Mouse (Mus musculus) midbrain, postnatal 0 days (tissue): Measurements from ENCODE around the gene Ddx55. TPM values are rescaled to one million over a fixed set of nuclear protein-coding genes. Genes with fewer than 3 reads are reported as not detected.

Experiments
- ATAC-seq: fragments of 200-750 bp; cut with Nextera tagmentation; 2 replicates; pipeline ENCODE4 v1.8.0; 2017; ENCODE audit warnings: moderate number of reproducible peaks, mild to moderate bottlenecking, moderate TSS enrichment, moderate library complexity; ENCODE audit not compliant: low FRiP score
- DNase-seq: peaks from one replicate; pipeline ENCODE4 v3.0.0-alpha.2; 2015; ENCODE audit warnings: low spot score
- H3K27ac ChIP-seq: fragments of 300-500 bp; sonication (generic); 2 replicates; pipeline ENCODE4 v1.5.1; 2014; ENCODE audit warnings: low read depth, mild to moderate bottlenecking, low read length, mixed read lengths
- H3K27me3 ChIP-seq: fragments of 300-500 bp; sonication (generic); 2 replicates; pipeline ENCODE4 v1.6.1; 2014; ENCODE audit warnings: low read length, control low read depth, mixed read lengths; ENCODE audit not compliant: insufficient read depth
- H3K36me3 ChIP-seq: fragments of 300-500 bp; sonication (generic); 2 replicates; pipeline ENCODE4 v1.6.1; 2014; ENCODE audit warnings: low read length, control low read depth, mixed read lengths; ENCODE audit not compliant: insufficient read depth
- H3K4me1 ChIP-seq: fragments of 300-500 bp; sonication (generic); 2 replicates; pipeline ENCODE4 v1.6.1; 2014; ENCODE audit warnings: mild to moderate bottlenecking, control low read depth, antibody characterized with exemption, low read length, mixed read lengths; ENCODE audit not compliant: insufficient read depth
- H3K4me2 ChIP-seq: fragments of 300-500 bp; sonication (generic); 2 replicates; pipeline ENCODE4 v1.6.1; 2014; ENCODE audit warnings: low read depth, mild to moderate bottlenecking, low read length, mixed read lengths; ENCODE audit not compliant: poor library complexity, severe bottlenecking
- H3K4me3 ChIP-seq: fragments of 300-500 bp; sonication (generic); 2 replicates; pipeline ENCODE4 v1.5.1; 2014; ENCODE audit warnings: low read depth, mild to moderate bottlenecking, low read length, moderate library complexity
- H3K9ac ChIP-seq: fragments of 300-500 bp; sonication (generic); replicated peaks from 2 replicates; pipeline ENCODE4 v1.6.1; 2014; ENCODE audit warnings: mild to moderate bottlenecking, low read length, moderate library complexity, mixed read lengths; ENCODE audit not compliant: poor library complexity, severe bottlenecking
- H3K9me3 ChIP-seq: fragments of 300-500 bp; sonication (generic); 2 replicates; pipeline ENCODE4 v1.6.1; 2016; ENCODE audit warnings: low read length, control low read depth
- CTCF ChIP-seq: IDR thresholded peaks from 2 replicates; pipeline ENCODE4 v1.5.1; 2016; ENCODE audit warnings: antibody characterized with exemption, mild to moderate bottlenecking
- WGBS: fragments of 180-500 bp; shearing (Covaris S2); extraction: QIAGEN DNeasy Blood & Tissue Kit; methylation state at CpG from one replicate; pipeline ENCODE4 v1.1.7; 2014; 5-methylcytosine and 5-hydroxymethylcytosine counted together
- polyA plus RNA-seq: library from polyadenylated mRNA; unstranded; fragments of >200 nt; fragmentation: Nextera tagmentation; extraction: Ambion mirVana; gene quantifications from 2 replicates; pipeline ENCODE4 v1.2.1, GENCODE M21; 2015
- total RNA-seq: library from RNA; depleted of rRNA; stranded (reverse); fragments of >200 nt; gene quantifications from 2 replicates; pipeline ENCODE4 v1.2.3, GENCODE M21; 2014; rRNA removed

Gene Ddx55
- total and polyA plus RNA-seq, 2 experiments from 2014 or later = 14.9 to 26.9 TPM

DNA sequence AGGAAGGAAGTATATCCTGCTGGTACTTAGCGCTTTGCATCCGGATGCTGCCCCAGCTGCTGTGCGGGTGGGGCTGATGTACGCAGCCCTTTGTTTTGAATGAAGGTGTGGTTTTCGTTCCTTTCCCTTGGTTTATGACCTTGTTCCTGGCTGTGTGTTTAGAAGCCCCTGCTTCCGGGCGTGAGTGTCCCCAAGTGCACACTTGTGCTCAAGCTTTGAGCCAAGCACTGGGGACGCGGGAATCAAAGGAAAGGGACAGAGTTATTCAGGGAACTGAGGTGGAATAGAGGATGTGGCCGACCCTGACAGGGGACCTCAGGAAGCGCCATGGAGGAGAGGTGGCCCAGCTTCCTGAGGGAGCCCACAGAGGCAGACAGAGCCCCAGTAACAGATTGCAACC is 62.0 kb downstream of the Ddx55 start:
- DNase-seq (no peak), ATAC-seq (no peak)
- TF ChIP-seq CTCF = no peak
- Histone ChIP-seq H3K4me3 (no peak overlapping the region), H3K27ac (no peak overlapping the region), H3K36me3 (peaks cover 21% of the 10 kb centered on the region), H3K9ac (no peak overlapping the region), H3K9me3 (no peaks in the 10 kb centered on the region), H3K4me2 (no peak overlapping the region), H3K27me3 (no peaks in the 10 kb centered on the region), H3K4me1 (no peaks in the 10 kb centered on the region)
- WGBS = 91% methylated on average over 11 of the region's 11 CpGs

DNA sequence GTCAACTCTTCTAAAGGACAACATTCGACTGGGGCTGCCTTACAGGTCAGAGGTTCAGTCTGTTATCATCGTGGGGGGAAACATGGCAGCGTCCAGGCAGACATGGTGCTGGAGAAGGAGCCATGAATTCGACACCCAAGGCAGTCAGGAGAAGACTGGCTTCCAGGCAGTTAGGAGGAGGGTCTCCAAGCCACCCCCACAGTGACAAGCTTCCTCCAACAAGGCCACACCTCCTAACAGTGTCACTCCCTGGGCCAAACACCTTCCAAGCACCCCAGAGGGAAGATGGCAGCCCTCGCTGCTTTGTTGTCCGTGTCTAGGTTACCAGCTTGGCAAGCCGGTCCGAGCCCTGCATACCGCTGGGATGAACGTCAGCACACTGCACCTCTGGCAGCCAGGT is 66.0 kb downstream of the Ddx55 start:
- Histone ChIP-seq H3K27ac (no peak overlapping the region), H3K4me2 (no peak overlapping the region), H3K9ac (no peak overlapping the region), H3K36me3 (peaks cover 28% of the 10 kb centered on the region), H3K4me1 (no peaks in the 10 kb centered on the region), H3K27me3 (no peaks in the 10 kb centered on the region), H3K9me3 (no peaks in the 10 kb centered on the region), H3K4me3 (no peak overlapping the region)
- ATAC-seq = no peak
- no peak for TF ChIP-seq CTCF
- DNase-seq = no peak
- WGBS = 93% methylated on average over 10 of the region's 10 CpGs

Other genes starting within 250 kb of the Ddx55 start
- gene Mphosph9, start 224.9 kb upstream of the Ddx55 start, total RNA-seq = 19.0 and 41.0 TPM in 2 replicates
- 6.6 and 9.6 TPM in 2 replicates for gene Mphosph9, start 224.9 kb upstream of the Ddx55 start, polyA plus RNA-seq
- gene 2810006K23Rik, start 224.8 kb upstream of the Ddx55 start, total RNA-seq = 9.0 and 9.4 TPM in 2 replicates
- 7.8 TPM in 2 replicates for gene 2810006K23Rik, start 224.8 kb upstream of the Ddx55 start, polyA plus RNA-seq
- gene Cdk2ap1, start 189.8 kb upstream of the Ddx55 start, total RNA-seq = 104 and 164 TPM in 2 replicates
- 65.0 and 65.2 TPM in 2 replicates for gene Cdk2ap1, start 189.8 kb upstream of the Ddx55 start, polyA plus RNA-seq
- 41.0 and 54.5 TPM in 2 replicates for gene Sbno1, start 126.9 kb upstream of the Ddx55 start, total RNA-seq
- 68.9 and 80.4 TPM in 2 replicates for gene Sbno1, start 126.9 kb upstream of the Ddx55 start, polyA plus RNA-seq
- 27.4 and 39.0 TPM in 2 replicates for gene Kmt5a, start 112.9 kb upstream of the Ddx55 start, total RNA-seq
- 13.3 and 15.3 TPM in 2 replicates for gene Kmt5a, start 112.9 kb upstream of the Ddx55 start, polyA plus RNA-seq
- 32.3 and 38.6 TPM in 2 replicates for gene Rilpl2, start 74.5 kb upstream of the Ddx55 start, total RNA-seq
- 33.8 and 34.3 TPM in 2 replicates for gene Rilpl2, start 74.5 kb upstream of the Ddx55 start, polyA plus RNA-seq
- 5.2 and 10.7 TPM in 2 replicates for gene Snrnp35, start 69.7 kb upstream of the Ddx55 start, total RNA-seq
- gene Snrnp35, start 69.7 kb upstream of the Ddx55 start, polyA plus RNA-seq = 10.1 and 13.0 TPM in 2 replicates
- 14.8 and 14.9 TPM in 2 replicates for gene Rilpl1, start 21.5 kb upstream of the Ddx55 start, total RNA-seq
- gene Rilpl1, start 21.5 kb upstream of the Ddx55 start, polyA plus RNA-seq = 11.2 and 11.9 TPM in 2 replicates
- gene Tmed2, start 12.2 kb upstream of the Ddx55 start, total RNA-seq = 228 and 273 TPM in 2 replicates
- gene Tmed2, start 12.2 kb upstream of the Ddx55 start, polyA plus RNA-seq = 313 and 326 TPM in 2 replicates
- 38.4 and 40.2 TPM in 2 replicates for gene Eif2b1, start 26.3 kb downstream of the Ddx55 start, total RNA-seq
- gene Eif2b1, start 26.3 kb downstream of the Ddx55 start, polyA plus RNA-seq = 55.2 and 61.9 TPM in 2 replicates
- gene Gtf2h3, start 26.3 kb downstream of the Ddx55 start, total RNA-seq = 26.9 and 30.4 TPM in 2 replicates
- 24.6 and 27.1 TPM in 2 replicates for gene Gtf2h3, start 26.3 kb downstream of the Ddx55 start, polyA plus RNA-seq
- 20.7 and 24.8 TPM in 2 replicates for gene Atp6v0a2, start 75.7 kb downstream of the Ddx55 start, total RNA-seq
- 23.9 and 25.5 TPM in 2 replicates for gene Atp6v0a2, start 75.7 kb downstream of the Ddx55 start, polyA plus RNA-seq
- 0.85 and 1.8 TPM in 2 replicates for gene Dnah10, start 172.2 kb downstream of the Ddx55 start, total RNA-seq
- 0.19 and 0.20 TPM in 2 replicates for gene Dnah10, start 172.2 kb downstream of the Ddx55 start, polyA plus RNA-seq